Mouse (Mus musculus): Measurements from ENCODE around the gene Tpsg1.

Tpsg1 gene

DNA sequence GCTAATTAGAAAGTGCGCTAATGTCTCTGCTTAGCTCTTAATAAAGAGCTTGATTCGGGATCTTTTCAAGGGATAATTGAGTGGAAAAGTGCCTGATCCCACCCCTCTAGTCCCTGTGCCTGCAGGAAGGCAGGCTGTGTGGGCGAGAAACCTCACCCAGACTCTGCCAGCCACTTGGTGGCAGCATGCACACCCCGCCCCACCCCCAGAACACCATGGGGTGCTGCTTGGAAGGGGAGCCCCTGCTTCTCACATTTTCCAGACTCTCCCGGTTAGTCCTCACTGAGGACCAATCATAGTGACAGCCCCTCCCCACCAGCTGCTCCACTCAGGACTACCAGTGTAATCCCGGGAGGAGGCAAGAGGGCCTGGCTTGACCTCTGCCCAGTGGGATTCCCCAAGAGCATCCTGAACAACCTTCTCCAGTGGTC, 37.0 kb downstream of the Tpsg1 start:
- DNase-seq (ENCODE audit: inconsistent age in 2 of 2, low spot score in 1 of 2), result peak; percentile 65 to 76

DNA sequence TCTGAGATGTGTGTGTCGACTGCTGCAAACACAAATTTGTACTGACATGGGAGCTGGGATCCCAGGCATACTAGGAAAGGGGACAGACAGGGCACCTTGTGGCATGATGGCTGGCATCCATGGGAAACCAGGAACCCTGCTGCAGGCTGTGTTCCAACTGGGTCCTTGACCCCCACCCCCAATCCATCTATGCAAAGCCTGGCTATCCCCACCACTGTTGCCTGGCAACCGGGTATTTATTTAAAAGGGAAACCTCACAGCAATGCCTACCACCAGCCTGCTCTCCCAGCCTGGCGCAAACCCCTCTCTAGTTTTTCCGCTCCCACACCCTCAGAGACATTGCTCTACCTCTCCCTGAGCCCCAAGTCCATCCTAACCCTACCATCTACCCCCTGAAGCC, 38.3 kb downstream of the Tpsg1 start:
- DNase-seq (ENCODE audit: inconsistent age in 2 of 2, low spot score in 1 of 2), result peak in 1 of 2 experiments; percentile 68

DNA sequence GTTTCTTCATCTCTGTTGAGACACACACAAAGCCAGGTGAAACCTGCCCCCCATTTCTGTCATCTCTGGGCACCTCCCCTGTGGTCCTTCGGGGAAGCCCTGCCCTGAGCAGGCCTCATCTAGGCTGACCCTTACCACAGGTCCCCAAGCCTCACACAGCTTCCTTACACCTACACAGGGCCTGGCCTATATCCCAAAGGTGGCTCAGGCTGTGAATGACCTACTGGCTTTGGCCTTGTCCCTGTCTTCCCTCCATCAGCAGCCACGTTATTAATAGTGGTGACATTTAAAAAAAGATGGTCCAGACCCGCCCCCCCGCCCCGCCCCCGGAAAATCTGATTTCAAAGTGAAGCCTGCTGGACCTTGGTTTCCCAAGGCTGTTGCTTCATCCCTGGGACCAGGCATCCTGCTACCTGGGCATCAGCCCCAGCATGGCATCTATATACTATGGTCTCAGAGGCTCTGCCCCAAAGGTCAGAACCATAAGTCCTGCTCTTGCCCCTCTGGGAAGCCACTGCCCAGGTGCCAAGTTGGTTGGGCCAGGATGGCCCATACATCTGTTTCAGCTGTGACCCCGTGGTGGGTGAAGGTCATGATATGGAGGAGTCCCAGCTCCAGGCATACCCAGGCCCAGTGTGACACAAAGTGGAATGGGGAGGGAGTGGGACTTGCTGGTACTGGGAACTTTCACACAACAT, 39.4 kb downstream of the Tpsg1 start:
- DNase-seq (ENCODE audit: inconsistent age in 2 of 2, low spot score in 1 of 2), result peak; percentile 71 to 85

DNA sequence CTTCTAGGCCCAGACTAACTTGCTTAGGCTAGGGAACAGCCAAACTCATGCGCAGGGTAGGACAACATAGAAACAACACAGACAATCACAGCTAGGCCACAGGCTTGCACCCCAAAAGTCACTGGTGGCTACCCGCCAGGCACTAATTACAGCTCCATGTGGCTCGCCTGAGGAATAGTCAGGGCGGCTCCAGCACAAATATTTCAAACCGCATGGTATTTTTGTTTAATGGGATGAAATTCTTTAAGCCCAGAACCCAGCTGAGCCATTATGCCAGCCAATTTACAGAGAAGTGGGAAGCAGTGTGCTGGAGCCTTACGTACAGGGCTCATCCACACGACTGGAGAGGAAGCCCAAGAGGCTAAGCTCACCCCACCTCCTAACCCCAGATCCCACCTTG, 40.5 kb downstream of the Tpsg1 start:
- DNase-seq (ENCODE audit: inconsistent age in 2 of 2, low spot score in 1 of 2), result peak in 1 of 2 experiments; percentile 40

DNA sequence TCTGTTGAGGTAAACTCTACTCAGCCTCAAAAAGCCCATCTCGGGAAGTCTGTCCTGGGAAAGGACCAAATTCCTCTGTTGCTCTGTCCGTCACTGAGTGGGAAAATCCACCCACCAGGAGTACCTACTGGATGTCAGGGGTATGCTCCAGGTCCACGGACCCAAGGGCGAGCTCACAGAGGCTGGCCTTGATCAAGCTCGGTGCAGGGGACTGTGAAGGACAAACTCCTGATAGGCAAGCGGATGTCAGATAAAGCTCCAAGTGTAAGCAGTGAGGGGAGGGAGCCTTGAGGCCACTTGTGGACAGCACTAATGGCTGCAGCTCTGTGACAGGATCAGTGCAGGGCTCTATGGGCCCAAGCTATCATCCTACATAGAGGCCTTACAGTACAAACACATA, 41.1 kb downstream of the Tpsg1 start:
- DNase-seq (ENCODE audit: inconsistent age in 2 of 2, low spot score in 1 of 2), result peak; percentile 79 to 84

DNA sequence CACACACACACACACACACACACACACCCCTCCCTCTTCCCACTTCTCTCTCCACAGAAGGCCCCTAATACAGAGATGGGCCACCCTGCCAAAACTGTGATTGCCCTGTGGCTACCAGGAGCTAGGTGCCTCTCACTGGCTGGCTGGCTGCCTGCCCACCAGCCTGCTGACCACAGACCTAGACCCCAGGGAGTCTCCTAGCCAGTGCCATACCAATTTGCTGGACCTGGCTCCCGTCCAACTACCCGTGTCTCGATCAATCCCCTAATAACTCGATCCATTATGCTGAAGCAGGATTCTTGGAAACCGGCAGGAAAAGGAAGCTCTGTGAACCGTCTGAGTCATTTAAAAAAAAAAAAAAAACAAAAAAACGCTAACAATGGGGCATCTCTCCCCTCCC, 41.7 kb downstream of the Tpsg1 start:
- DNase-seq (ENCODE audit: inconsistent age in 2 of 2, low spot score in 1 of 2), result peak in 1 of 2 experiments; percentile 77

DNA sequence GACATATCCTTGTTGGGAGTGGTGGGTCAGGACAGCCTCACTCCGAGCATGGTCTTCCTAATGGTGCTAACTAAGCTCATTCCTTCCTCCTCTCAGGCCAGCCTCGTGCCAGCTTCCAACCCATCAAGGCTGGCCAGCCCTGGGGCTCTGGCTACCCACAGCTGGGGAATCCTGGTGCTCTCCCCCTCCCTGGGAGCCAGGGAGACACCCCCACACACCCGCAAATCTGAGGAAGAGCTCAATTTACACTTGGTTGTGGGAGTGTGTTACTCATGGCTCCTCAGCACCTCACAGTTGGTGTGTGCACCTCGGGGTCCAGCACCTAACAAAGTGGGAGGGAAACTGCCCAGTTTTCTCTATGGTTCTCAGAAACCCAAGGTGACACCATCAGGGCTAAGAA, 42.2 kb downstream of the Tpsg1 start:
- peak in 1 of 2 experiments; percentile 67 for DNase-seq (ENCODE audit: inconsistent age in 2 of 2, low spot score in 1 of 2)

DNA sequence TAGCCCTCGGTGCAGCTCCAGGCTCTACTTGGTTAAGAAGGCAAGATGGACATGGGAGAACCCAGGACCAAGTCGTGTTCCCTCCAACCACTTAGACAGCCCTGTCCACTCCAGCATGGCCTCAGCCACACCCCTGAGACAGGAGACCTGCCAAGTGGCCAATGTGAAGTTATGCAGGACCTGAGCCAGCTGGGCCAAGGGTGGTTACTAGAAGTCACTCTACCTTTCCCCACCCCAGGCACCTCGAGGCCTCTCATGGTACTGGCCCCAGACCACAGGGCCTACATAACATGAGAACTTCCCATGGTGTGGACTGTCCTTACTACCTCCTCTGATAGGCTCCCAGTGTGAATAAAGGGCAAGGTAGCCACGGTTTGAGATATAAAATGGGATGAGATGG, 45.1 kb downstream of the Tpsg1 start:
- DNase-seq (ENCODE audit: inconsistent age in 2 of 2, low spot score in 1 of 2), result peak in 1 of 2 experiments; percentile 67

DNA sequence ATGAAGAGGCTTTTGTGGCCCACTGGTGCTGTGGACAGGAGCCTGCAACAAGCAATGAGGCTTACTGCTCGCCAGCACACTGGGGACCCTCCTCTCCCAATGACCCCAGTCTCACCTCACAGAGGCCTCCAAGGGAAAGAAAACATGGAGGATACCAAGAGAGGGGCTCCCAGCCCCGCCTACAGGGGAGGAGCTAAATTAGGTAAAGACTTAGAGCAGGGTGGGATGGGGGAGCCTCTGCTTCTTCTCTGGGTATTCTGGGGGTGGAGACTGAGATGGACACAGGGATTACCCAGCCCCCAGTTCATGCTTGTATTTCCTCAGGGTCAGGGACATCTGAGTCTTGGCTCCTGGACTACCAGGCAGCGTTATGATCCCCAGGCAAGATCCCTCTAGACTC, 45.8 kb downstream of the Tpsg1 start:
- DNase-seq (ENCODE audit: inconsistent age in 2 of 2, low spot score in 1 of 2), result no peak

DNA sequence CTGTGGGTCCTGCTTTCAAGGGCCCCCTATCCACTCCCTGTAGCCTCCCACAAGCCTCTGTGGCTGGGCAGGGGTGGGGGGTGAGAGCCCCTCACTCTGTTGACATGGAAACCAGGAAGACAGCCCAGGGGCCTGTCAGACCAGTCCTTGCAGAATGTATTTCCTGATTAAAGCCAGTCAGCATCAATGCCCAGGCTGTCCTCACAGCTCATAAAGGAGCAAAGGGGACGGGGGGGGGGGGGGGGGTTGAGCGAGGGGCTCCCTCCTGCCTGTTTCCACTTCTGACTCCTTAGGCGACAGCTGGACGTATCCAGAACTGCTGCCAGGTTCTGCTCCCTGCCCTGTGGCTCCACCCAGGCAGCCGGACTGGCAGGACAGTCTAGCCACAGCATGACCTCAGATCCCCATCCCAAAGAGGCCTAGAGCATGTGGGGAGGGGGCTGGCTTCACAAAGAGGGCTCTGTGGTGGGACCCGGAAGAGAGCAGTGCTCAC, 46.4 kb downstream of the Tpsg1 start:
- DNase-seq (ENCODE audit: inconsistent age in 2 of 2, low spot score in 1 of 2), result no peak

DNA sequence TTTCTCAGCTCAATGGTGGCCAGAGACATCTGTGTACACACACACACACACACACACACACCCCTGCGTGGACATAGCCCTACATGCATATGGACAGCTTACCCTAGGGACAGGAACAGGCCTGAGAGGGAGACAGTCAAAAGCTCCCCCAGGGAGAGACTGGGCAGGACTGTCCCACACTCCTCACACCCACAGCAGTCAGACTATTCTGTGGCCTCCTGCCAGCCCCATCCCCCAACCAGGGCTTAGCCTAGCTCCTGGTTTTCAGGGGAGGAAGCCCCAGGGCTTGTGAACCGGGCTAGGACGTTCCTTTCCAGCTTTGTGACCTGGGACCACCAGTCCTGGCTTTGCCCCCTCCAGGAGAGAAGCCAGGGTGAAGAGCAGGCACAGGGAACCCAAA, 47.1 kb downstream of the Tpsg1 start:
- DNase-seq (ENCODE audit: inconsistent age in 2 of 2, low spot score in 1 of 2), result peak in 1 of 2 experiments; percentile 71

DNA sequence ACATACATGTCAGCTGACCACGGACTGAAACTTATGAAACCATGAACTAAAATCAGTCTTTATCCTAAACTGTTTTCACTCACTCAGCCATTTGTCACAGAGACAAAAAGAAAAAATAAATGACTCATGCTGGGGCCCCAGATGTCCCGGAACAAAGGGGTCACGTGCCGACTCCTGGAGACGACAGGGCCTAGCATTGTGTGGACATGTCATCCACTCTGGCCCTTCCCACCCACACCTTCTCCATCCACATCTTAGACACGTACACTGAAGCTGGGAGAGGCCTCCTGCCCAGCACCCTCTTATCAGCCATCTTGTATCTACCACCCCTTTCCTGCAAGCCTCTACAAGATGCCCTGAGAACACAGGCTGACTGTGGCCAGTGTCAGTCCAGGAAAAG, 48.9 kb downstream of the Tpsg1 start:
- peak in 1 of 2 experiments; percentile 74 for DNase-seq (ENCODE audit: inconsistent age in 2 of 2, low spot score in 1 of 2)

DNA sequence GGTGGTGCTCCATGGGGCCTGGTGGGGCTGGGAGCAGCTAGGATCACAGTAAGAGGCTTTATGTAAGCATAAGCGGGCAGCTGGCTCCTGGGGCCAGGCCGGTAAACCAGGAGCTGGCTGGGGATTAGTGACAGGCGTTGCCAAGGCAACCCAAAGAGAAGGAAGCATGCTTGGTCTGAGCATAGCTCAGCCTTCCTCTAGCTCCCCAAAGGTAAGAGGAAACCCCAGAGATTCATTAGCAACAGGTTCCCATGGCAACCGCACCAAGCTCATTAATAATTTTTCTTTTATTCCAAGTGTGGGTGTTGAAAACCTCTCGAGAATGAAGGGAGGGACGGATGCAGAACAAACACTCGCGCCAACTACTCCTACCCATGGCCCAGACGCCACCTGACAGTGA, 49.9 kb downstream of the Tpsg1 start:
- DNase-seq (ENCODE audit: inconsistent age in 2 of 2, low spot score in 1 of 2), result no peak

DNA sequence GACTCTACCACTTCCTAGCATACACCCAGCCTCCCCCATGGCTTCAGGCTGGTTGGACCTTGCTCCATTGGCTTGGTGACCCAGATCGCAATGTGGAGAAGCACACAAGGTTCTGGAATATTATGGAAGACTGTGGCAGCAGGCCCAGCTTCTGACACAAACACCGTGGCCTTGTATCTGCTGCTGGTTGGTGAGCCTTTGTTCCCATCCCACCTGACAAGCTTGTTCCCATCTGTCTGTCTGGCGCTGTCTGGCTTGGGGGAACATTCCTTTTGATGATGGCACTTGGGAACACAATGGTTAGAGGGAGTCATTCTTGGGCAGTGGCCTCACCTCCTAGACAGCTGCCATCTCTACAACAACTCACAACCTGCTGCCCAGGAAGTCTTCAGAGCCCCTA, 51.9 kb downstream of the Tpsg1 start:
- peak; percentile 56 to 81 for DNase-seq (ENCODE audit: inconsistent age in 2 of 2, low spot score in 1 of 2)
